Mouse (Mus musculus): ENCODE measurements around the gene Dhrs1.

- TF ChIP-seq CTCF (conservative IDR thresholded peaks at IDR 0.05; ENCODE audit: insufficient read depth, insufficient read length, low read depth, low read length) (0 out of 2 replicates have a peak, but pooled peaks have one; percentile 24), POLR2A (IDR thresholded peaks at IDR 0.05; ENCODE audit: low read depth, low read length) (no peak)
Observed at GRCm38 (mm10) chr14:55711786-55712185, 33.7 kb downstream of the Dhrs1 start.

All from kidney, adult 2 months (tissue).